Mouse (Mus musculus) neutrophil, adult 59 days (primary cell): Measurements from ENCODE around the gene Rbm14. TPM values are rescaled to one million over a fixed set of nuclear protein-coding genes. Genes with fewer than 3 reads are reported as not detected.

Experiments
- total RNA-seq, 2 experiments: library from RNA; stranded (reverse); gene quantifications; 1 replicate in 1 of 2; 2 replicates in 1 of 2; pipeline ENCODE4 v1.2.4; 2023

Gene Rbm14
- total RNA-seq, result 10 to 100 TPM; 47.6 to 49.2 TPM

DNA sequence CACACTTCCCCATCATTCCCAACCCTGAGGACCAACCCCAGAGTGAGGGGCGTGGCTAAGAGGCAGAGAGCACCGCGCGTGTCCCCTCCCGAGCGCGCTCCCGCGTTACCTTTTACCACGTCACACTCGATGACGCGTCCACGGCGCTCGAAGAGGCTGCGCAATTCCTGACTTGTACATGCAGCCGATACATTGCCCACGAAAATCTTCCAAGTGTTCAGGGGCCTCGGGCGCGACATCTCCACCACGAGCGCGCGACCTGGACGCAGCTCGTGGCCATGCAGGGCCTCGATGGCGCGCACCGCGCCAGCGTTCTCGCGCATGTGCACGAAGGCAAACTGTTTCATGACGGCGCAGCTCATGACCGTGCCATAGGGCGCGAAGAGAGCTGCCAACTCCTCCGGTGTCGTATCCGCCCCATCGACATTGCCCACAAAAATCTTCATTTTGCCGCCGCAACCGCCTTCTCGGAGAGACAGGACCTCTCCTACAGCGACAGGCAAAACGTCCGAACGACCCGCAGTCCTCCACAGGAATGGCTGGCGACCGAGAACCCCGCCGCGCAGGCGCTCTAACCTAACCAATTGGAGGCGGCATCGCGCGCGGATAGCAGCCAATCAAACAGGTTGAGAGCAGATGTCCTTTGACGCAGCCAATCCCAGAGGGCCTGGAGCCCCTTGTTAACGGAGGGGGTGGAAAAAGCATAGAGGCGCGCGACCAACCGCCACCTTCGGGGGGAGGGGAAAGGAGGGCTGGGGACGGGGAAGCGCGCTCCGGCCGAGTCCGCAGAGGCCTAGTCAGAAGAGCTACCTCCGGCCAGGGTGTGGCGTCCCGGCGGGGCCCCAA lies at the start of gene Rbm14, which contains the start of gene Gm21992:
Rbm14 (minus strand) TSS at position 572 of the 846 bp plus-strand sequence.
Gm21992 (minus strand) TSS at position 550 of the 846 bp plus-strand sequence.

DNA sequence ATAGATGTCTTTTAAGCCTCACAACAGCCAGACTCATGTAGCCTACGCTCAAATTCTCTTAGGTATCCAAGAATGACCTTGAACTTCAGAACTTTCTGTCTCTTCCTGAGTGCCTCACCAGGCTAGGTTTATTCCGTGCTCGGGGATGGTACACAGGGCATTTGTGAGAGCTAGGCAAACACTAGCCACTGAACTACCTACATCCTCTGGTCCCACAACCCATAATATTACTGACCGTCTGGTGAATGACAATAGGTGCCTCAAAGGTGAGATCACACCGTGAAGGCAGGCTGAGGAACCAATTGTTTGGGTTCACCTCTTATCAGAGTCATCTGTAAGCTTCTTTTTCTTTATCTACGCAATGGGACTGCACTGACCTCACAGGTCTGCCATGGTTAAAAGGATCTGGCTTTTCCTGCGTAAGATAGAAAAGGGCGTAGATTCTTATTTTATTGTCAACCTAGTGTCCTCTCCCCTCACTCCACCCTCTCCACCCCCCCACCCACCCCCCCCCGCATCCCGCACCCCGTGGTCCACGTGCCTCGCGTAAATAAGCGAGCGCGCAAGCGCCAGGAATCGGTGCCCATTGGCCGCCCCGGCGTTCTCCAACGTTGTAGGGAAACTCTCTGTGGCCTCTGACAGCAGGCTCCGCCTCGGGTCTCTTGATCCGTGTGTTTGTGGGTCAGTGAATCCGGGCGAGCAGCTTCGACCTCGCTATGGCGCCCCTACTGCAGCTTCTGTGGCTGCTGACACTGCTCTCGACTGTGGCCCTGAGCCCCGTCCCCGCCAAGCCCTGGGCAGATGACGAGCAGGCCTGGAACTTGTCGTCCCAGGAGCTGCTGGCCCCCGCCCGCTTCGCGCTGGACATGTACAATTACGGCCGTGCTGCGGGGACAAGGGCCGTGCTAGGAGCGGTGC lies 43.4 kb upstream of the Rbm14 start, which contains the start of gene Ctsf:
Ctsf (plus strand) TSS at position 579 of the 918 bp plus-strand sequence.

DNA sequence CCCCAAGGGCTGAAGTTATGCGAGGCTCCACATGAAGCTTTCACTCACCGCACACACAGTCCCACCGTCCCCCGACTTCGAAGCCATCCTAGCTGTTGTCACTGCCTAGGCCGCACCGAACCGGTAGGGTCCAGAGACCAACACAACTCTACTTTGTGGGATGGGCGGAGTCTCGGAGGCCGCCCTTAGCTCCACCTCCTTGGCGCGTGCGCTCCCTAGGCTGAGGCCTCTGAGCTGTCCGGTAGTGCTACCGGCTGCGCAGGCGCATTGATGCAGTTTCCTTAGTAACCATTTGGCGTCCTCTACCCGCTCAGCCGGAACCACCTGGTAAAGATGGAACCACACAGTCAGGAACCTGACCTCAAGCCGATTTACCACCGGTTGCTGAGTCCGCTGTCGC lies 27.7 kb upstream of the Rbm14 start, which contains the start of the genes Ccs and Ccdc87:
Ccs (minus strand) TSS at position 184 of the 400 bp plus-strand sequence.
Ccdc87 (plus strand) TSS at position 218 of the 400 bp plus-strand sequence.

DNA sequence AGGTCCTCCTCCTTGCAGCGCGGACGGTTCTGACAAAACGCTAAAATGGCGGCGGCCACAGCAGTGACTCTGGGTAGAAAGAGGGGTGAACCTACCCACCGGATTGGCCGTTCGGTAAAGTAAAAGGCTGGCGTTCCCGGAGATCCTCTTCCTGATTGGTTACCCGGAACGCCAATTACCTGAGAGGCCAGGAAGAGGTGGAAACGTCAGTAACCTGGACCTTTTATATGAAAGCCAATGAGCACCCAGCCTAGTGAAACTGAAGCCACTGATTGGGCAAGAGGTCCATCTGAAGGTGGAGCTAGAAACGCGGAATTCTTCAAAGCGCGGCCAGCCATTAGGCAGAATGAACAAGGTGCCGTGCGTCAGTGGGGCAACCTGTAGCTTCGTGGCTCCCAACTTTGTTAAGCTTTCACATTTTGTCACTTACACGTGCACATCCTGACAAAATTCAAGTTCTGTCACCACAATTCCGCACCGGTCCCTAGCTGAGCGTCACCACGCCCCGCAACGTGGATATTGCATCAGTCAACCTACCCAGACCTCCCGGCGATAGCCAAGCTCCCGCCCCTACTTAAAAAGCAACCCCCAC lies 17.5 kb downstream of the Rbm14 start, which contains the start of gene Rbm4:
Rbm4 (minus strand) TSS at position 71 of the 592 bp plus-strand sequence.

DNA sequence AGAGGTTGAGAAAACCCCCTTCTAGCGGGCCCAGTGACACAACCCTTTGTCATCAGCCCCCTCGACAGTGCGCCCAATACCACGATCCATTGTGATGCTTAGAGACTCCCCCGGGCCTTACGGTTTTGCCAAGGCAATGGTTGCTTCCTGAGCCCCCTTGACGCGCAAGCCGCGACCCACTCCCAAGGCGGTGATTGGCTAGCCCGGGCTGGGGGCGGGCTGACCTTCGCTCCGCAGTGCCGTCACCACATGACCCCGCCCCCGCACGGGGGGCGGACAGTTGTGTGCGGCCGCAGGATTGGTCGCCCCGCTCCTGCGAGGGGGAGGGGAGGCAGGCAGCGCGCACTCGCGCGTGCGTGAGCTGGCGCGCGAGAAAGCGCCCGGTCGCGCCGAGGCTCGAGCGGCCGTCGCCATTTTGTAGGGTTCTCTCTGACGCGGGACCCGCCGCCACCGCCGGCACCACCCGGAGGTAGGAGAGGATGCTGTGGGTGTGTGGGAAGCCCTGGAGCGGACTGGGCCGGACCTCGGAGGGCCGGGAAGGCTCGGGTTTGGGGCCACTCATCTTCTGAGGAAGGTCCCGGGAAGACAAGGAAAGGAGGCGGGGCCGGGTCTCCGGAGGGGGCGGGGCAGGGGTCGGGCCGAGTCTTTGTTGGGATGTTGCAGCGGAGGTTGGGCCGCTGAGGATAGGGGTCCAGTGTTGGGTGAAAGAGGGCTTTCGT lies 55.1 kb downstream of the Rbm14 start, which contains the start of gene Rbm4b:
Rbm4b (plus strand) TSS at position 305 of the 719 bp plus-strand sequence.

Other genes with a start within 250 kb of the Rbm14 start
- under 1 TPM; 0.49 to 0.88 TPM for gene Lrfn4, start 196.0 kb downstream of the Rbm14 start, total RNA-seq
- gene Rce1, start 186.0 kb downstream of the Rbm14 start, total RNA-seq, result 10 to 100 TPM; 12.7 to 12.8 TPM
- gene Gm960, start 113.0 kb downstream of the Rbm14 start, total RNA-seq, result not detected
- not detected for gene Sptbn2, start 100.5 kb downstream of the Rbm14 start, total RNA-seq
- 1 to 10 TPM; 6.2 to 8.2 TPM for gene Rbm4b, start 55.1 kb downstream of the Rbm14 start, total RNA-seq
- gene Rbm4, start 17.7 kb downstream of the Rbm14 start, total RNA-seq, result 10 to 100 TPM; 36.7 to 43.1 TPM
- gene Gm21992, start within 50 bp of the Rbm14 start, total RNA-seq, result 10 to 100 TPM; 12.2 to 18.1 TPM
- 10 to 100 TPM; 12.8 to 19.1 TPM for gene Ccs, start 27.7 kb upstream of the Rbm14 start, total RNA-seq
- not detected for gene Ccdc87, start 27.7 kb upstream of the Rbm14 start, total RNA-seq
- 1 to 10 TPM; 2.0 to 4.6 TPM for gene Ctsf, start 43.5 kb upstream of the Rbm14 start, total RNA-seq
- under 1 TPM; 0.16 to 0.29 TPM for gene Actn3, start 66.3 kb upstream of the Rbm14 start, total RNA-seq
- 1 to 10 TPM; 6.1 to 6.4 TPM for gene Zdhhc24, start 67.0 kb upstream of the Rbm14 start, total RNA-seq
- gene Bbs1, start 95.0 kb upstream of the Rbm14 start, total RNA-seq, result under 1 TPM; 0.29 to 0.51 TPM
- gene Dpp3, start 116.7 kb upstream of the Rbm14 start, total RNA-seq, result 10 to 100 TPM; 49.1 to 52.7 TPM
- gene Peli3, start 131.5 kb upstream of the Rbm14 start, total RNA-seq, result not detected
- 10 to 100 TPM; 10.0 to 13.0 TPM for gene Mrpl11, start 150.5 kb upstream of the Rbm14 start, total RNA-seq
- not detected for gene Npas4, start 178.7 kb upstream of the Rbm14 start, total RNA-seq
- gene Slc29a2, start 212.2 kb upstream of the Rbm14 start, total RNA-seq, result 1 to 10 TPM in 1 of 2 experiments, under 1 TPM in 1; 0.62 to 1.6 TPM
- 1 to 10 TPM; 4.2 to 5.6 TPM for gene B4gat1, start 227.2 kb upstream of the Rbm14 start, total RNA-seq
- gene AC124502.3, start 227.3 kb upstream of the Rbm14 start, total RNA-seq, result not detected
- 10 to 100 TPM; 37.0 to 38.6 TPM for gene Brms1, start 229.7 kb upstream of the Rbm14 start, total RNA-seq
- 1 to 10 TPM in 1 of 2 experiments, under 1 TPM in 1; 1.00 to 1.7 TPM for gene Rin1, start 238.8 kb upstream of the Rbm14 start, total RNA-seq